Mouse (Mus musculus) testis, adult 2 months (tissue): Measurements from ENCODE around the gene Stard3. TPM values are rescaled to one million over a fixed set of nuclear protein-coding genes. Genes with fewer than 3 reads are reported as not detected.

Source experiments
- H3K27ac ChIP-seq: fragments of 200-500 bp; 2 replicates; pipeline ENCODE4 v1.5.1; 2012; ENCODE audit warnings: low read depth, low read length; ENCODE audit not compliant: control insufficient read depth, insufficient read depth
- H3K27me3 ChIP-seq: fragments of 200-500 bp; 2 replicates; pipeline ENCODE4 v1.6.1; 2012; ENCODE audit warnings: mild to moderate bottlenecking, low read length, moderate library complexity; ENCODE audit not compliant: control insufficient read depth, insufficient read depth
- H3K36me3 ChIP-seq: fragments of 200-500 bp; 2 replicates; pipeline ENCODE4 v1.6.1; 2012; ENCODE audit warnings: mild to moderate bottlenecking, low read length; ENCODE audit not compliant: control insufficient read depth, insufficient read depth
- H3K4me1 ChIP-seq: fragments of 200-500 bp; 2 replicates; pipeline ENCODE4 v1.6.1; 2012; ENCODE audit warnings: low read length; ENCODE audit not compliant: control insufficient read depth, insufficient read depth
- H3K4me3 ChIP-seq: fragments of 200-500 bp; 2 replicates; pipeline ENCODE4 v1.5.1; 2012; ENCODE audit warnings: low read depth, mild to moderate bottlenecking, low read length, moderate library complexity, mixed read lengths; ENCODE audit not compliant: control insufficient read depth
- CTCF ChIP-seq: fragments of 200-500 bp; IDR thresholded peaks from 2 replicates; pipeline ENCODE4 v1.5.1; 2012; ENCODE audit warnings: low read depth, mild to moderate bottlenecking, inconsistent platforms, low read length, moderate library complexity; ENCODE audit not compliant: control insufficient read depth, insufficient read depth, insufficient replicate concordance
- POLR2A ChIP-seq: fragments of 200-500 bp; IDR thresholded peaks from 2 replicates; pipeline ENCODE4 v1.6.1; 2012; ENCODE audit warnings: low read depth, mild to moderate bottlenecking, inconsistent platforms, low read length, moderate library complexity; ENCODE audit not compliant: control insufficient read depth
- polyA plus RNA-seq: library from polyadenylated mRNA; depleted of rRNA; stranded (reverse); fragments of >200 nt; gene quantifications from 2 replicates; pipeline ENCODE4 v1.2.3, GENCODE M21; 2012

Stard3 gene
- polyA plus RNA-seq, 1 experiment = 24.3 TPM

DNA sequence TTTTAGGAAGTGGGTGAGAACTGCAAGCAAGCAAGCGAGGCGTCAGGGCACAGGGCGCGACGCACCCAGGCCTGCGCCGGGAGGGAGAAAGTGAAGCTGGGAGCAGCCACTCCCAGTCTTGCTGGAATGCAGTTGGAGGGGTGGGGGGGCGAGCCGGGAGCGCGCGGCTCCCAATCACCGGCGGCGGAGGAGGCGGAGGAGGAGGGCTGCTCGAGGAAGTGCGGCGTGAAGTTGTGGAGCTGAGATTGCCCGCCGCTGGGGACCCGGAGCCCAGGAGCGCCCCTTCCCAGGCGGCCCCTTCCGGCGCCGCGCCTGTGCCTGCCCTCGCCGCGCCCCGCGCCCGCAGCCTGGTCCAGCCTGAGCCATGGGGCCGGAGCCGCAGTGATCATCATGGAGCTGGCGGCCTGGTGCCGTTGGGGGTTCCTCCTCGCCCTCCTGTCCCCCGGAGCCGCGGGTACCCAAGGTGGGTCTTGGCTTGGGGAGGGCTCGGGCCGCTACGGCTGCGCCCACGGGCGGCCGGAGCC, 54.2 kb downstream of the Stard3 start, which contains the start of gene Erbb2:
TSS of gene Erbb2 (plus strand) at position 198 of the 524 bp plus-strand sequence.
- Histone ChIP-seq H3K4me3 (peak within 1 kb of the TSS; percentile 76), H3K27ac (no peak within 1 kb of the TSS), H3K36me3 (no peaks in the 10 kb centered on the region), H3K4me1 (peaks cover 16% of the 10 kb centered on the region), H3K27me3 (no peaks in the 10 kb centered on the region)
- TF ChIP-seq POLR2A = peak; percentile 40
- TF ChIP-seq CTCF = no peak

DNA sequence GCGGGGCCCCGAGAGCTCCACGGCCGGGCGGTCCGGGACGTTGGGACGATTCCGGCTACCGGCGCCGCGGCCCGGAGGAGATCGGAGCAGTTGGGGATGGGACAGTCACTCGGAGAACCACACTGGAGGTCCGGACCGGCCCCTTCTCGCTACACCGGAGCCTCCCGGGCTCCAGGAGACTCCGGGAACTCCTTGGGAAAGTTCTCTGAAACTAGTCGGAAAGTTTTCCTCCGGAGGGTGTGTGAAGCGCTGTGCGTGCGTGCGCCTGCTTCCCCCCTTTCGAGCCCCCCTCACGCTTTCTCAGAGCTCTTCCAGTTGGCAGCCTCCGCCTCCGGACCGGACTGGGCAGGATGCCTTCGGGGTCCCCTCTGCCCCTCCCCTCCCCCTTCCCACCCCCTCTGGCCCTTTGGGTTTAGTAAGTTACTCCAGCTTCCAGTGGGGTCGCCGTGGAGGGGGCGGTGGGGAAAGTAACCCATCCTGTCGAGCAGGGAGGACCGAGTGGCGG, 54.7 kb downstream of the Stard3 start:
- Histone ChIP-seq H3K4me1 (peaks cover 16% of the 10 kb centered on the region), H3K36me3 (no peaks in the 10 kb centered on the region), H3K27me3 (no peaks in the 10 kb centered on the region), H3K4me3 (peak overlapping the region; percentile 76), H3K27ac (no peak overlapping the region)
- TF ChIP-seq POLR2A = no peak
- no peak for TF ChIP-seq CTCF

DNA sequence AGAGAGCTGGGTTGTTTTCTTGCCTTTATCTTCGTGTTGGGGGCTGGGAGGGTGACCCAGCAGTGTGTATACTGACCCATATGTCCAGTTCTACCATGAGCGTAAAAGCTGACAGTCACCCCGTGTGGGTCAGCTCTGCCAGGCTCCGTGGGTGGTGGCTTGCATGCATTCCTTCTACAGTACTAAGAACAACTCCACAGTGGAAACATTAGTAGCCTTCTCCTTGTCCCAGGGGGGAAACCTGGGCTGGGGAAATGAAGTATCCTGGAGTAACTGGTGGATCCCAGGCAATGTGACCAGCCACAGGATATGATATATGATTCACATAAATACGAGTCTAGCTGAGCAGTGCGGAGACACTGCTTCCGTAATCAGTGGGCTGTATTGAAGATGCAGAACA, 55.6 kb downstream of the Stard3 start:
- TF ChIP-seq POLR2A = no peak
- TF ChIP-seq CTCF = no peak
- H3K27me3 ChIP-seq = no peaks in the 10 kb centered on the region
- peaks cover 15% of the 10 kb centered on the region for H3K4me1 ChIP-seq
- H3K36me3 ChIP-seq = no peaks in the 10 kb centered on the region
- H3K27ac ChIP-seq = no peak overlapping the region
- no peak overlapping the region for H3K4me3 ChIP-seq

DNA sequence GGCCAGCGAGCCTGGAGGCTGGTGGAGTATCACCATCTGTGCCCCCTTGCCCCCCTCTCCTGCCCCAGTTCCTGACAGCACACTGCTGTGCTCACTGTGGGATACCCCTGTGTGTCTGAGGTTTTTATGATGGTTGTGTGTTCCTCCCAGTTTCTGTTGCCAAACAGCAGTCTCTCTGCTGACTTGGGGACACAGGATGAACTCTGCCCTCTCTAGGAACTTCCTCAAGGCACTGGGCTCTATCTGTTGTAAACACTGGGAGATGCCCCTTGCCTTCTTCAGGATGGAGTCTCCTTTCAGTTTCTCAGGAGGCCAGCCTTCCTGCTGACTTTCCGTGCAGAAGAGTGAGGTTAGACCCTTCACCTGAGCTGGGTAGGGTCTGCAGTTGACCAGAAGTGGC, 56.0 kb downstream of the Stard3 start:
- no peaks in the 10 kb centered on the region for H3K27me3 ChIP-seq
- H3K4me1 ChIP-seq = peaks cover 12% of the 10 kb centered on the region
- no peak overlapping the region for H3K4me3 ChIP-seq
- H3K27ac ChIP-seq = no peak overlapping the region
- H3K36me3 ChIP-seq = no peaks in the 10 kb centered on the region
- no peak for TF ChIP-seq CTCF

DNA sequence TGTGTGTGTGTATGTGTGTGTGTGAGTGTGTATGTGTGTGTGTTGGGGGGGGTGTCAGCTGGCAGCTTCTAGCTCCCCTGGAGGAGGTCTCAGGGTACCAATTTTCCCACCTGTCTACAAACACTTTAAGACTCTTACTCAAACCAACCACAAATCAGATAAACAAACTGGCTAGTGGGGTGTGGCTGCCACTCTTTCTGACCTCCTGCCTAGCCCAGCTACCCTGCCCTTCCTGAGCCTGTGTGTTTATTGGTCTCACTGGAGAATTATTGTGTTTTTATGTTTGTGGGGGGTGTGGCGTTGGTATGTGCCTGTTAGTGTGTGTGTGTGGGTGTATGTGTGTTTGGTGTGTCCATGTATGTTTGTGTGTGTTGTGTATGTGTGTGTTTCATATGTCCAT, 58.9 kb downstream of the Stard3 start:
- H3K27ac ChIP-seq = no peak overlapping the region
- H3K27me3 ChIP-seq = no peaks in the 10 kb centered on the region
- H3K36me3 ChIP-seq = no peaks in the 10 kb centered on the region
- TF ChIP-seq CTCF (no peak), POLR2A (no peak)
- peaks cover 8% of the 10 kb centered on the region for H3K4me1 ChIP-seq
- H3K4me3 ChIP-seq = no peak overlapping the region

DNA sequence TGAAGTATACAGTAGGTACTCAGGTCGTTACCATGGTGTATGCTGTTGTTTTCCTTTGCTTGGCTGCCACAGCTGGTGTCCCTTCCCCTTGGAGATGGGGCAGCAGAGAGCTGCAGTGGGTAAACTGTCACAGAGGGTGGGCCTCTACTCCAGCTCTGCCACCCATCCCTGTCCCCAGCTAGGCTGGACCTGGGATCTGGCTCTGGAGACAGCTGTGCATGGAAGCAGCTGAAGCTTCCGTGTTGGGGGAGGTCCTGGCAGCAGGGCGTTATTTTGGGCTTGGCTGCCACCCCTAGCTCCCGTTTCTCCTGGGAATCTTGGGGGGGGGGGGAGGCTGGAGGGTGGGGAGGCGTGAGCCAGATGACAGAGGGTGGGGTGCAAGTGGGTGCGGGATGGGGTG, 60.1 kb downstream of the Stard3 start:
- no peak overlapping the region for H3K4me3 ChIP-seq
- H3K27me3 ChIP-seq = no peaks in the 10 kb centered on the region
- H3K36me3 ChIP-seq = no peaks in the 10 kb centered on the region
- H3K4me1 ChIP-seq = no peaks in the 10 kb centered on the region; the same call in none of the 2 replicates
- no peak for TF ChIP-seq POLR2A
- H3K27ac ChIP-seq = no peak overlapping the region

DNA sequence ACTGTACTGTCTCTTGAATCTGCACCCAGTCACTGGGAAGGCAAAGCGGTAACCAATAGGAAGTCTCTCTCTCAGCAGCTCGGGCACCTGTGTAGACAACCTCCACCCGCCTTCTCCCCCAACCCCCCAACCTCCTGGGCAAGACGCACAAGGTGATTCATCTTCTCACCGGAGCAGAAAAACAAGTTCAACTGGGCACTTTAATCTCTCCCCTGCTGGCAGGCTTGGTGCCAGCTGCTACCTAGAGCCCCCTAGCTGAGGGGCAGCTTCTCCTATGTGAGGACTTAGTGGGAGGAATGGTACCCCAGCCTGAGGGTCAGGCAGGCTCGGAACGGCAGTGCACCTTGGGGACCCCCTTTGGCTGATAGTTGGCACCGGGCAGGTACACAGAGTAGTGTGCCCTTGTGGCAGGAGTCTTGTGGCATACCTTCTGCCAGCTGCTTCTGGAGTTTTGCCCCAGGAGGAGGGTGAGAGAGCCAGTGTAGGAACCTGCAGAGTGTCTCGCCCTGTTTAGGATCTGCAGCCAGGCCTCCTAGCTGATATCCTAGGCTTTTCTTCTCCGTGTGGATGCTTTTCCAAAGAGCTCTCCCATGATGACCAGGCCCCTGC, 60.9 kb downstream of the Stard3 start:
- Histone ChIP-seq H3K36me3 (no peaks in the 10 kb centered on the region), H3K4me1 (no peaks in the 10 kb centered on the region), H3K27ac (no peak overlapping the region), H3K27me3 (no peaks in the 10 kb centered on the region), H3K4me3 (no peak overlapping the region)
- TF ChIP-seq CTCF (no peak), POLR2A (no peak)

DNA sequence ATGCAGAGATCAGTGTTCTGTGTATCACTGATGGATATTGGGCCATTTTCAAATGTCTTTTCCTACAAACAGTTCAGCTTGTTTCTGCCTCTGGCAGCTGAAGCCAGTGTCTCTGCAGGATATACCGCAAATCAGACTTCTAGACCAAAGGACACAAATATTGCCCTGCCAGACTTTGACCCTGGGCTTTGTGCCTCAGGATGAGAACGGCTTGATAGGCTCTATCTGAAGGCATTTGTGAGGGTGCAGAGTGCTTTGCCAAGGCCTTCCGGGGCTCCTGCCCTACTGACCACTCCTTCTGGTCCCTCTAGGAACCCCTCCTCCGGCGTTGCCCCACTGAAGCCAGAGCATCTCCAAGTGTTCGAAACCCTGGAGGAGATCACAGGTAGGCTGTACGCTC, 68.4 kb downstream of the Stard3 start:
- no peak overlapping the region for H3K4me3 ChIP-seq
- TF ChIP-seq CTCF (no peak), POLR2A (no peak)
- no peak overlapping the region for H3K27ac ChIP-seq
- no peaks in the 10 kb centered on the region for H3K27me3 ChIP-seq
- no peaks in the 10 kb centered on the region for H3K4me1 ChIP-seq
- no peaks in the 10 kb centered on the region for H3K36me3 ChIP-seq
